Mouse (Mus musculus) gastrocnemius, adult 2 months (tissue): ENCODE measurements around the gene Calr. TPM values are rescaled to one million over a fixed set of nuclear protein-coding genes. Genes with fewer than 3 reads are reported as not detected.

Experiments used
- DNase-seq: peaks from one replicate; pipeline ENCODE4 v3.0.0; 2022
- H3K27ac ChIP-seq: fragments of 200-600 bp; 2 replicates; pipeline ENCODE4 v1.8.1; 2022; ENCODE audit warnings: mild to moderate bottlenecking
- H3K4me3 ChIP-seq: fragments of 200-600 bp; 2 replicates; pipeline ENCODE4 v1.8.1; 2022; ENCODE audit warnings: mild to moderate bottlenecking, moderate library complexity
- CTCF ChIP-seq: fragments of 200-600 bp; IDR thresholded peaks from 2 replicates; pipeline ENCODE4 v1.8.1; 2022; ENCODE audit warnings: antibody characterized with exemption, mild to moderate bottlenecking, moderate library complexity
- intact Hi-C: fragments of 180-260 bp; cut with DNase I; formaldehyde crosslinking; loops from one replicate; pipeline ENCODE4 v1.15.1; 2025
- long read RNA-seq, 2 experiments: library from polyadenylated mRNA; stranded (forward); transcript quantifications; one replicate each; pipeline ENCODE4 v2.0.0; 2021
- total RNA-seq, 2 experiments: library from RNA; stranded (reverse); gene quantifications; 2 replicates each; pipeline ENCODE4 v1.2.3; 2021

Calr gene
- 100 to 1,000 TPM; 149 to 205 TPM for total RNA-seq
- long read RNA-seq, experiment 1, transcript Calr-201 (9 exons, 2,184 nt): major isoform, 25 of 33 reads
- long read RNA-seq, experiment 1, partial matches to known transcripts: 1 of 33 reads
- long read RNA-seq, experiment 1, other reads (novel, unspliced or antisense): 6 of 33 reads
- long read RNA-seq, experiment 2, transcript Calr-201 (9 exons, 2,184 nt): major isoform, 22 of 29 reads
- long read RNA-seq, experiment 2, partial matches to known transcripts: 0 of 29 reads
- long read RNA-seq, experiment 2, other reads (novel, unspliced or antisense): 6 of 29 reads

DNA sequence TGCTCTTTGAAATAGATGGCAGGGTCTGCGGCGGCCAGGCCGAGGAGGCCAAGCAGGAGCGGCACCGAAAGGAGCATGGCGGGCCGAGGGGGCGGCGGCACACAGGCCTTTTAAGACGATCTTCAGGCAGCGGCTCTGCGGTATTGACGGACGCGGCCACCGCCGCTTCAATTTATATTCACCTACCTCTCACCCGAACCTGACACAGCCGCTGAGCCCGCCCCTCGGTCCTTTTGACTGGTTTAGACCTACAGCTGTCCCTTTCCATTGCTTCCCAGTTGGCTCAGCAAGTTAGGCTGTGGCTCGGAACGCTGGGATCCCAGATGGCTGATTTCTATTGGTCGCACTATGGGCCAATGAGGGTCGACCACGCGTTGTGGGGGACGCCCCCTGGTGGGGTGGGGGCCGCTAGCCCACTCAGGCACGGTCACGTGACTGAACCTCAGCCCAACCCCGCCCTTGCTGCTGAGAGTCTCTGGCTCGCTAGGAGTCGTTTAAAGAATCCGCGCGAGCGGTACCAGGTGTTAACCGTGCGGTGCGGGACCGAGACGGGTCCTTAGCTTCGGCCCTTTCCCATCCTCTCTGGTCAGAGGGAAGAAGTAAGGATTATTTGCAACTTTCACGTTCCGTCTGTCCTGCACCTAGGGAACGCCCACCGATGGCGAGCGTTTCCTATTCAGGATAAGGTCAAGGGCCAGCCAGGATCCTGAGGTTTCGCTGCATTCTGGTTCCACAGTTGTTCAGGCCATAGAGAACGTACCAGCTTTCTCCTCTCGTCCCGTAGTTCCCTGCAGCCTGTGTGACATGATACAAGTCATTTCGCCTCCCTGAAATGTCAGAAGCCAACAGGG is at the start of gene Calr:
TSS of gene Calr (minus strand) at position 213 of the 851 bp plus-strand sequence.
- DNase-seq: peak; percentile 100
- peak within 1 kb of the TSS; percentile 80 for H3K4me3 ChIP-seq
- intact Hi-C loops: loop anchor here (5.0 kb wide), 2 partner anchors 55 to 130 kb away; partner anchors contain the start of genes Junb and Klf1
- peak; percentile 14; the same call in 1 of the 2 replicates for TF ChIP-seq CTCF
- peak within 1 kb of the TSS; percentile 94 for H3K27ac ChIP-seq

DNA sequence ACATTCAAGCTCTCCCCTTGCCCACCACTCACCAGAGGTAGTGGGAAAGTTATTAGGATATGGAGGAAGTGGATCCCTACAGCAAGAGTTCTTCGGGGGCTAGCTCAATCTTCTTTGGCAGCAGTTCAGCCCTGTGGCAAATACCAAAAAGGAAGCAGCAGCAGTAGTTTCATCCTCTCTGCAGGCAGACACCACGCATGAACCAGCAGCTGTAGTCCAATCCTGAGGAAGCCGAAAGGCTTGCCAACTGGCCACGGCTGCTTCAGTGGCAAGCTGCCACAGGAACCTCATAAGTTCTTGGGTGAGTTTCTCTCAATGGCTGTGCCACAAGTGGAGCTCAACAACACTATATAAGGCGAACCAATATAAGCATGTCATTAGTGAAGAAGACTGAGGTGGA is 49.2 kb upstream of the Calr start:
- intact Hi-C loops: no loop called here
- DNase-seq: no peak
- no peak for TF ChIP-seq CTCF
- no peak overlapping the region for H3K27ac ChIP-seq
- no peak overlapping the region for H3K4me3 ChIP-seq

DNA sequence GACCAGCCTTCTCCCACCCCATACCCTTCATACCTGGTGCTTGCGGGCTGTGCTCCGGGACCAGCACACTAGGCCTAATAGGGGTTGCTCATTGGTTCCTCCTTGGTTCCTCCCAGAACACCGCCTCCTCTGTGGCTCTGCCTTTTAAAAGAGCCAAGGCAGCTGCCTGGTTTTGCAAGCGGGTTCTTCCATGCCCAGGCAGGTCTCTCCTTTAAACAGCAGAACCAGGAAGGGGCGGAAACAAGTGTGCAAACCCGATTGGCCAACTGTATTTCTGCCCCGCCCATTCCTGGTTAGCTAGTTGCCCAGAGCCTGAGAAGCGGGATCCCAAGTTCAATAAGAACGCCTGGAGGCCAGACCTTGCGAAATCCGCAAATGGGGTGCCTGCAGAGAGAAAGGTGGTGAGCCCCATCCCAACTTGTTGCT is 47.0 kb upstream of the Calr start, which contains the start of gene Gcdh:
TSS of gene Gcdh (minus strand) at position 213 of the 426 bp plus-strand sequence.
- intact Hi-C loops: no loop called here
- no peak for TF ChIP-seq CTCF
- peak within 1 kb of the TSS; percentile 76 for H3K4me3 ChIP-seq
- H3K27ac ChIP-seq: peak within 1 kb of the TSS; percentile 88
- peak; percentile 92 for DNase-seq

DNA sequence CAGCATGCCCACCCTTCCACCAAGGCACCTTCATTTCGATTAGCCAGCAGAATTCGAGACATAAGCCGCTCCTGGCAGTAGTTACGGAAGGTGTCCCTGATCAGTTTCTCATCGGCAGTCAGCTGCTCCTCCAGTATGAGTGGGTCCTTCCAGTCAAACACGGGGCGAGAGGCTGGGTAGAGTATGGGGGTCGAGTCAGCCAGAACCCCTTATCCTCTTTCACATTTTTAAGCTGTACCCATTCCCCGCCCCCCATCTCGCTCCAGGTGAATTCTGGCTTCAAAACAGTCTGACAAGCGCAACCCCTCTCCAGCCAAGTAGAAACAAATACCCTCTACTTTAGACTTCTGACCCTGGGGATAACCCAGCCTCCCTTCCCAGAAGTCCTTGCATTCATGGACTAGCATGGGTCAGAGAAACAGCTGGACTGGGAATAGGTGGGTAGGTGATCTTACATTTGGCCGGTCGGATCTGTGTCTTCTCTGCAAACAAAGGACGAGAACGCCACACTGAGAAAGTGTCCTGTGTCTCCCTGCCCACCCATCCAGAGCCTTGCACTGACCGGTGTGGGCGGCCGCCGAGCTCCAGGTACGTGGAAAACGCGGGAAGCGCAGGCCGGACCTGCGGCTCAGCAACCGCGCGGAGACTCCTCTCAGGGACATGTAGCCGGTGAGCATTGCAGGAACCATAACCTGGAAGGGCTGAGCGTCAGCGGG is 46.4 kb upstream of the Calr start:
- DNase-seq: no peak
- no peak for TF ChIP-seq CTCF
- Histone ChIP-seq H3K27ac (peak overlapping the region; percentile 88), H3K4me3 (peak overlapping the region; percentile 76)
- intact Hi-C loops: no loop called here

DNA sequence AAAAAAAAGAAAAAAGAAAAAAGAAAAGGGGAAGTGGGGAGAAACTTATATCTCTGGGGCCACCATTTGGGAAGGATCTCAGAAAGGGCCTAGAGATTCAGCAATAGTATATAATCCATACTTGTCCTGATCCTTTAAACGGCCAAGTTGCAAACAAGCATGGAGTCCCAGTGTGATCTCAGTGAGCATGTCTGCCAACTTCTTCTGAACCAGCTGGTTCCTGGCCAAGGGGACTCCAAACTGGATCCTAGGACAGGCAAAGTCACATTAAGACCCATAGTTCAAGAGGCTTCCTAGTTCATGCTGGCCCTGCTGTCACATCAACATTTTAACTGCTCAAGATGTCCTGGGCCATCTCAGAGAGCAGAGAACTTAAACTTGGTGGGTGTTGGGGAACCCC is 42.4 kb upstream of the Calr start:
- intact Hi-C loops: no loop called here
- Histone ChIP-seq H3K27ac (no peak overlapping the region), H3K4me3 (no peak overlapping the region)
- DNase-seq: no peak
- TF ChIP-seq CTCF: no peak

DNA sequence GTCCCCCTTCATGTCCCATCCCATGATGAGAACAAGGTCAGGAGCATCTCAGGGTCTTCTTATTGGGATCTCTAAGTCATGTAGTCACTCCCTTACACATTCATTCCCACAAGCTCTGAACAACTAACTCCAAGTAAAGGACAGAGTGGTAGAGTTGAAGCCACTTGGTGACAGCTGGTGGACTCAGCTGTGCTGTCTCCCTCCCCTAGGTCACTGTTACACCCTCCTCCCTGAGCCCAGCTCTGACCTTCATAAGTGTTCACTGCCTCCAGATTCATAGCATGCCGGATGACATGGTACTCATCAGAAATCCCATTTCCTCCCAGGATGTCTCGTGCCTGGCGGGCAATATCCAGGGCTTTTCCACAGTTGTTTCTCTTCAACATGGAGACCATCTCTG is 41.5 kb upstream of the Calr start:
- DNase-seq: no peak
- intact Hi-C loops: no loop called here
- TF ChIP-seq CTCF: no peak
- Histone ChIP-seq H3K27ac (no peak overlapping the region), H3K4me3 (no peak overlapping the region)

DNA sequence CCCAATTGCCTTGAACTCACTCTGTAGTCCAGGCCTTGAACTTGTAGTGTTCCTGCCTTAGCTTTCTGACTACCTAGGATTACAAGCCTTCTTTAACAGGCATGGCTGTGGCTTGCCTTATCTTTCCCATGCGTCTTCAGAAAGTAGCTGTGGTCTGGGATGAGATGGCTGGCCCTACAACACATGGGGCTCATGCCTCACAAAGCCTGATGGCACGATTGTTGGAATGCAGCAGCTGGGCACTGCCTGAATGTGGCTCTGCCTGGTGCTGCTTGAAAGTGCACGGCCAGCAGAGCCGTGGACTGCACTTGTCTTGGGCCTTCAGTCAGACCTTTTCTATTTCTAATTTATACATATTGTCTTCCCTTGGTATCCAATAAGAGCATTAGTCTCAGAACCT is 38.0 kb upstream of the Calr start:
- no peak overlapping the region for H3K27ac ChIP-seq
- intact Hi-C loops: no loop called here
- no peak for DNase-seq
- H3K4me3 ChIP-seq: no peak overlapping the region
- TF ChIP-seq CTCF: no peak

DNA sequence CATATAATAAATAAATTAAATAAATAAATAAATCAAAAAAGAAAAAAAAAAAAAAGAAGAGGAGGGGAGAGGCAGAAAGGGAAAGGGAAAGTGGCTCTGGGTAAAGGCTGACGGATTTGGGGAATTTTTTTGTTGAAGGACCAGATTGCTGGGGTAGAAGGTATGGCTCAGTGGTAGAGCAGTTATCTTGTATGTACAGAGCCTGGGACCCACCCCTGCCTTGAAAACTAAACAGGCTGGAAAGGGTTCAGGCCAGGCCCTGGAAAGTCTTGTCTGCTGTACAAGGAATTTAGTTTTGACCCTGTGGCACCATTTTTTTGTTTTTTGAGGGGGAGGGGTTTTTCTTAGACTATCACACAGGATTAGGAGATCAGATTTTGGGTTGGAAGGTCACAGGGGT is 32.2 kb upstream of the Calr start:
- intact Hi-C loops: no loop called here
- TF ChIP-seq CTCF: no peak

DNA sequence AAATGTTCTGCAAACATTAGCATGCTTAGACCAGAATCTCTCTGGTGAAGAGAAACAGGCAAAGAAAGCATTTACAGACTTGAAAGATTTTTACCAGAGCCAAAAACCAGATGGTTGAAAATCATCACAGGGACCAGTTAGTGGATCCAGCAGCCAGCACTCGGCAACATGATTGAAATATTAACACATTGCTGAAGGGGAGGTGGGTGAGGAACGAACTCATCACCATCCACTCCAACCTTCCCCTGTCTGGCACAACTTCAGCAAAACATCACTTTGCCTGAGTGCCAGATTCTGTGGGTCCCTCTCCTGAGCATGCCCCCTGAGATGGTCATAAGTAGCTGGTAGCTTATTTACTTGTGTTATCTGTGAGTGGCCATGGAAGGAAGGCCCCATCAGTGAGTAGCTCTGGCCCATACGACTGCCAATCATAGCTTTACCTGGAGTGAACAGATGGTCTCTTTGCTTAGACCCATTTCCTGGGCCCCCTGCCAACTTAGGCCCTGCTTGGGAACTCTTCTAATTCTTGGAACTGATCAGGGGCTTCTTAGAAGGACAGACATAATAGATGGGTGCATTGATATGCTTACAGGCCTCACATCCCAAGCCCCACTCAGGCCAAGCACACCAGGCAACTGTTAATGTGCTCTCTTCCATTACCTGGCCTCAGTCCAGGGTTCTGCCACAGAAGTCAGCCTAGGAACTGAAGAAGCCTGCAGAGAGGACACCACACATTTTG is 30.7 kb upstream of the Calr start:
- no peak for DNase-seq
- no peak for TF ChIP-seq CTCF
- no peak overlapping the region for H3K27ac ChIP-seq
- intact Hi-C loops: no loop called here
- no peak overlapping the region for H3K4me3 ChIP-seq

More for the DNA sequence above, 32.2 kb upstream of the Calr start:
- no peak for DNase-seq
- Histone ChIP-seq H3K4me3 (no peak overlapping the region), H3K27ac (no peak overlapping the region)

DNA sequence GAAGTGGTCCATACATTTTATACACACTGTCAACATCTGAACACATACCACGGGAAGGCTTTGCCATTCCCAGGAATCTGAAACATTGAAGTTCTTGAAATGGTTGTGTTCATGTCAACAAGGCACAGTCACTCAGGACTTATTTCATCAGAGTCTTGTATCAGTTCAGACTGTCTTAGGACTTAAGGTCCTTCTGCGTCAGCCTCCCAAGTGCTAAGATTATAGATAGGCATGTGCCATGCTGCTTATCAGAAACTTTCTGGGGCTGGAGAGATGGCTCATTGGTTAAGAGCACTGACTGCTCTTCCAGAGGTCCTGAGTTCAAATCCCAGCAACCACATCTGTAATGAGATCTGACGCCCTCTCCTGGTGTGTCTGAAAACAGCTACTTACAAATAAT is 27.6 kb upstream of the Calr start:
- DNase-seq: no peak
- intact Hi-C loops: no loop called here
- H3K4me3 ChIP-seq: no peak overlapping the region
- TF ChIP-seq CTCF: no peak
- H3K27ac ChIP-seq: no peak overlapping the region

DNA sequence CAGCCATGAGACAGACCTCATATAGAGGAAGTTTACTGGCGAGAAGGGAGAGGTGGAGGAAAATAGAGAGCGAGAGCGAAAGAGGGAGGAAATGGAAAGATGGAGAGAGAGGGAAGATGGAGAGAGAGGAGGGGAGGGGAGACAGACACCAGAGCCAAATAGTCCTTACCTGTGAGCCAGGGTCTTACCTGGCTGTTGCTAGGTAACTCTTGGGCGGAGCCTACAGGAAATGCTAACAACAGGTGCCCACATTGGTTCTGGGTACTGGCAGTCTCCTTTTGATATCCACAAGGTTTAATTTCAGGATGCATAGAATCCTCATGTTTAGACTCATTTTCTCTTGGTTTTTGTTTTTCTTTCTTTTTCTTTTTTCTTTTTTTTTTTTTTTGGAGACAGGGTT is 26.3 kb upstream of the Calr start:
- intact Hi-C loops: no loop called here
- H3K4me3 ChIP-seq: peak overlapping the region; percentile 78
- no peak for TF ChIP-seq CTCF

More for the DNA sequence above, 26.3 kb upstream of the Calr start:
- H3K27ac ChIP-seq: no peak overlapping the region
- DNase-seq: no peak
